Mouse (Mus musculus) heart, adult 2 months (tissue): ENCODE results near the gene Rab29. TPM values are rescaled to one million over a fixed set of nuclear protein-coding genes. Genes with fewer than 3 reads are reported as not detected.

Source experiments
- DNase-seq, 2 experiments: peaks; one replicate each; pipeline ENCODE4 v3.0.0; 2021
- H3K27ac ChIP-seq: fragments of 200-600 bp; 2 replicates; pipeline ENCODE4 v1.8.1; 2022
- H3K27me3 ChIP-seq: fragments of 200-500 bp; 2 replicates; pipeline ENCODE4 v1.6.1; 2012; ENCODE audit warnings: mild to moderate bottlenecking, low read length, inconsistent platforms, mixed read lengths; ENCODE audit not compliant: control insufficient read depth, insufficient read depth
- H3K36me3 ChIP-seq: fragments of 200-500 bp; 2 replicates; pipeline ENCODE4 v1.6.1; 2012; ENCODE audit warnings: low read length, inconsistent platforms; ENCODE audit not compliant: control insufficient read depth, insufficient read depth
- H3K4me1 ChIP-seq: fragments of 200-500 bp; 2 replicates; pipeline ENCODE4 v1.6.1; 2011; ENCODE audit warnings: low read length; ENCODE audit not compliant: control insufficient read depth, insufficient read depth
- H3K4me3 ChIP-seq: fragments of 200-600 bp; 2 replicates; pipeline ENCODE4 v1.8.1; 2022
- H3K79me2 ChIP-seq: fragments of 200-500 bp; replicated peaks from 2 replicates; pipeline ENCODE4 v1.6.1; 2012; ENCODE audit warnings: mild to moderate bottlenecking, inconsistent platforms, low read length, moderate library complexity, mixed read lengths; ENCODE audit not compliant: control insufficient read depth, insufficient read depth
- H3K9ac ChIP-seq: fragments of 200-500 bp; 2 replicates; pipeline ENCODE4 v1.6.1; 2012; ENCODE audit warnings: low read depth, mild to moderate bottlenecking, control low read depth, inconsistent platforms, low read length, mixed read lengths
- CTCF ChIP-seq: fragments of 200-600 bp; IDR thresholded peaks from 2 replicates; pipeline ENCODE4 v1.8.1; 2022; ENCODE audit warnings: antibody characterized with exemption, mild to moderate bottlenecking, moderate library complexity
- EP300 ChIP-seq: fragments of 200-500 bp; IDR thresholded peaks from 2 replicates; pipeline ENCODE4 v1.6.1; 2011; ENCODE audit warnings: low read depth, low read length, control low read depth; ENCODE audit not compliant: insufficient read depth
- POLR2A ChIP-seq: fragments of 200-500 bp; IDR thresholded peaks from 2 replicates; pipeline ENCODE4 v1.6.1; 2011; ENCODE audit warnings: mild to moderate bottlenecking, low read depth, low read length, control low read depth; ENCODE audit not compliant: insufficient read depth
- WGBS: fragments of 180-500 bp; shearing (Covaris S2); methylation state at CpG from one replicate; pipeline ENCODE4 v1.1.7; 2018; 5-methylcytosine and 5-hydroxymethylcytosine counted together
- intact Hi-C: fragments of 180-260 bp; cut with DNase I; formaldehyde crosslinking; loops from one replicate; pipeline ENCODE4 v1.15.1; 2025
- polyA plus RNA-seq: library from polyadenylated mRNA; depleted of rRNA; stranded (reverse); fragments of >200 nt; gene quantifications from 2 replicates; pipeline ENCODE4 v1.2.3, GENCODE M21; 2012; rRNA removed
- total RNA-seq, 2 experiments: library from RNA; stranded (reverse); gene quantifications; 2 replicates each; pipeline ENCODE4 v1.2.3; 2021

Rab29 gene
- total and polyA plus RNA-seq, 3 experiments, result 11.2 to 17.4 (median 11.8) TPM

DNA sequence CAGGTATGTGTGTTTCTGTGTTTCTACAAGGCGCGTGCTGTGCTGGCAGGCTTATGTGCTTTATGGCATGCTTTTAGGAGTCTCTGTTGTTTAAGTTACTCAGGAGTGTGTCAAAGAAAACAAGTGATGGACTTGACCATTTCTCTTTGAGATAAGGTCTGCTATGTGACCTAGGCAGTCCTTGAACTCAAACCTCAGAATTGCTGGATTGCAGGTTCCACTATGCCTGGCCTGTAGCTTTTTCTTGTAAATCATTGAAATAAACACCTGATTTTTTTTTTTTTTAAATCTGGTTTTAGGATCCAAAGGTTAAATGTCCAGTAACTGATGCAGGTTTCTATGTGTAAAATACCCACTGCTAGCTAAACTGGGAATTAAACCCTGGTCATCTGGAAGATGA is 52.0 kb downstream of the Rab29 start:
- no peak overlapping the region for H3K9ac ChIP-seq
- no peaks in the 10 kb centered on the region for H3K27me3 ChIP-seq
- intact Hi-C loops, result no loop called here
- DNase-seq, result no peak
- H3K4me3 ChIP-seq, result no peak overlapping the region
- TF ChIP-seq EP300 (no peak), CTCF (no peak)
- peaks cover 12% of the 10 kb centered on the region; the same call in 1 of the 2 replicates for H3K36me3 ChIP-seq
- WGBS, result 96% methylated on average over 2 of the region's 2 CpGs
- no peak overlapping the region for H3K27ac ChIP-seq
- peaks cover 2% of the 10 kb centered on the region; the same call in 1 of the 2 replicates for H3K4me1 ChIP-seq
- H3K79me2 ChIP-seq, result no peaks in the 10 kb centered on the region; the same call in 1 of the 2 replicates

DNA sequence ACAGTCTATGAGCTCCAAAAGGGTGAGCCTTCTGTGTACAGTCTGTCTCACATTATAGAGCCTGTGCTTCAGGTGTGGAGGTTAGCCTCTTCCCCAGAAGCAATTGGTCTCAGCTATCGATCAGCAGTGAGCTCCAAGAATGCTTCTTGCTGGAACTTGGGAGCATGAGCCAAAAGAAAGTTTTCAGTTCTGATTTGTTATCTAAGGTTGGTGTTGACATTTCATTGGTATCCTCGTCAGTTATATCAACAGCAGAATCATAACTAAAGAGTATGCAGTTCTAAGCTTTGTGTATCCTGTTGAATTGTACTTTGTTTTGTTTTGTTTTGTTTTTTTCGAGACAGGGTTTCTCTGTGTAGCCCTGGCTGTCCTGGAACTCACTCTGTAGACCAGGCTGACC is 55.1 kb downstream of the Rab29 start:
- Histone ChIP-seq H3K27ac (no peak overlapping the region), H3K4me3 (no peak overlapping the region), H3K4me1 (peaks cover 2% of the 10 kb centered on the region; the same call in 1 of the 2 replicates), H3K79me2 (no peaks in the 10 kb centered on the region), H3K27me3 (no peaks in the 10 kb centered on the region), H3K36me3 (peaks cover 5% of the 10 kb centered on the region), H3K9ac (no peak overlapping the region)
- 86% methylated on average over 3 of the region's 3 CpGs for WGBS
- no peak for DNase-seq
- intact Hi-C loops, result no loop called here
- TF ChIP-seq CTCF (no peak), POLR2A (no peak), EP300 (no peak)

Other genes starting within 250 kb of the Rab29 start
- under 1 TPM; 0.63 to 0.86 TPM for gene Ctse, start 228.9 kb upstream of the Rab29 start, total RNA-seq
- 0.39 and 0.70 TPM in 2 replicates for gene Ctse, start 228.9 kb upstream of the Rab29 start, polyA plus RNA-seq
- 1 to 10 TPM; 3.0 to 3.5 TPM for gene Rab7b, start 178.5 kb upstream of the Rab29 start, total RNA-seq
- 3.7 and 3.9 TPM in 2 replicates for gene Rab7b, start 178.5 kb upstream of the Rab29 start, polyA plus RNA-seq
- not detected for gene Slc26a9, start 123.2 kb upstream of the Rab29 start, total RNA-seq
- 0.03 and 0.08 TPM in 2 replicates for gene Slc26a9, start 123.2 kb upstream of the Rab29 start, polyA plus RNA-seq
- 1 to 10 TPM; 5.8 to 7.5 TPM for gene Pm20d1, start 69.8 kb upstream of the Rab29 start, total RNA-seq
- gene Pm20d1, start 69.8 kb upstream of the Rab29 start, polyA plus RNA-seq, result 5.9 and 8.3 TPM in 2 replicates
- gene Slc41a1, start 39.7 kb upstream of the Rab29 start, total RNA-seq, result 10 to 100 TPM; 43.4 to 65.9 TPM
- gene Slc41a1, start 39.7 kb upstream of the Rab29 start, polyA plus RNA-seq, result 69.5 and 84.1 TPM in 2 replicates
- 10 to 100 TPM; 59.5 to 64.3 TPM for gene Nucks1, start 43.3 kb downstream of the Rab29 start, total RNA-seq
- gene Nucks1, start 43.3 kb downstream of the Rab29 start, polyA plus RNA-seq, result 9.9 and 18.9 TPM in 2 replicates
- 1 to 10 TPM; 3.8 to 7.0 TPM for gene Slc45a3, start 95.7 kb downstream of the Rab29 start, total RNA-seq
- gene Slc45a3, start 95.7 kb downstream of the Rab29 start, polyA plus RNA-seq, result 5.5 and 6.4 TPM in 2 replicates
- 10 to 100 TPM; 76.5 to 77.4 TPM for gene Elk4, start 140.4 kb downstream of the Rab29 start, total RNA-seq
- 20.8 and 32.7 TPM in 2 replicates for gene Elk4, start 140.4 kb downstream of the Rab29 start, polyA plus RNA-seq
- 1 to 10 TPM; 1.4 to 1.6 TPM for gene Mfsd4a, start 200.8 kb downstream of the Rab29 start, total RNA-seq
- 3.0 and 3.6 TPM in 2 replicates for gene Mfsd4a, start 200.8 kb downstream of the Rab29 start, polyA plus RNA-seq